Mouse (Mus musculus): ENCODE data around the gene Sys1. TPM values are rescaled to one million over a fixed set of nuclear protein-coding genes. Genes with fewer than 3 reads are reported as not detected.

Sys1 gene
- polyA plus RNA-seq, 1 experiment: 105 TPM

GRCm38 (mm10) chr2:164507811-164508210, 51.0 kb downstream of the Sys1 start:
- TF ChIP-seq FLI1 (IDR thresholded peaks at IDR 0.05; ENCODE audit: low read length) (no peak), GATA1 (IDR thresholded peaks at IDR 0.05; ENCODE audit: borderline replicate concordance, low read length) (no peak)
- Histone ChIP-seq H3K36me3 (replicated peaks; ENCODE audit: low read length) (peaks cover 47% of the 10 kb centered on the region), H3K27me3 (replicated peaks) (peaks cover 35% of the 10 kb centered on the region), H3K4me3 (replicated peaks) (no peak overlapping the region), H3K4me1 (peaks cover 7% of the 10 kb centered on the region), H3K9me3 (peaks cover 18% of the 10 kb centered on the region)

GRCm38 (mm10) chr2:164510621-164511190, 53.9 kb downstream of the Sys1 start:
- TF ChIP-seq GATA1 (IDR thresholded peaks at IDR 0.05; ENCODE audit: borderline replicate concordance, low read length) (no peak), FLI1 (IDR thresholded peaks at IDR 0.05; ENCODE audit: low read length) (no peak)
- H3K4me3 ChIP-seq (replicated peaks): no peak overlapping the region
- H3K9me3 ChIP-seq: no peaks in the 10 kb centered on the region
- H3K27me3 ChIP-seq (replicated peaks): peaks cover 58% of the 10 kb centered on the region
- H3K36me3 ChIP-seq (replicated peaks; ENCODE audit: low read length): peaks cover 18% of the 10 kb centered on the region
- H3K4me1 ChIP-seq: peaks cover 7% of the 10 kb centered on the region

- Histone ChIP-seq H3K36me3 (replicated peaks; ENCODE audit: low read length) (peaks cover 4% of the 10 kb centered on the region), H3K4me3 (replicated peaks) (no peak overlapping the region), H3K4me1 (peaks cover 7% of the 10 kb centered on the region), H3K9me3 (peaks cover 11% of the 10 kb centered on the region), H3K27me3 (replicated peaks) (peaks cover 67% of the 10 kb centered on the region)
- TF ChIP-seq GATA1 (IDR thresholded peaks at IDR 0.05; ENCODE audit: borderline replicate concordance, low read length): no peak
- no peak for TF ChIP-seq FLI1 (IDR thresholded peaks at IDR 0.05; ENCODE audit: low read length)
Measured at GRCm38 (mm10) chr2:164512121-164512909, 55.6 kb downstream of the Sys1 start.

GRCm38 (mm10) chr2:164513389-164513788, 56.6 kb downstream of the Sys1 start:
- Histone ChIP-seq H3K36me3 (replicated peaks; ENCODE audit: low read length) (peaks cover 3% of the 10 kb centered on the region), H3K4me1 (peaks cover 7% of the 10 kb centered on the region), H3K27me3 (replicated peaks) (peaks cover 70% of the 10 kb centered on the region), H3K4me3 (replicated peaks) (no peak overlapping the region), H3K9me3 (peaks cover 11% of the 10 kb centered on the region)
- TF ChIP-seq GATA1 (IDR thresholded peaks at IDR 0.05; ENCODE audit: borderline replicate concordance, low read length): no peak
- TF ChIP-seq FLI1 (IDR thresholded peaks at IDR 0.05; ENCODE audit: low read length): no peak

GRCm38 (mm10) chr2:164514916-164515315, 58.2 kb downstream of the Sys1 start:
- peaks cover 70% of the 10 kb centered on the region for H3K27me3 ChIP-seq (replicated peaks)
- H3K9me3 ChIP-seq: peaks cover 11% of the 10 kb centered on the region
- H3K36me3 ChIP-seq (replicated peaks; ENCODE audit: low read length): no peaks in the 10 kb centered on the region
- no peak overlapping the region for H3K4me3 ChIP-seq (replicated peaks)
- H3K4me1 ChIP-seq: peaks cover 7% of the 10 kb centered on the region
- TF ChIP-seq FLI1 (IDR thresholded peaks at IDR 0.05; ENCODE audit: low read length) (no peak), GATA1 (IDR thresholded peaks at IDR 0.05; ENCODE audit: borderline replicate concordance, low read length) (no peak)

GRCm38 (mm10) chr2:164515897-164516296, 59.1 kb downstream of the Sys1 start:
- Histone ChIP-seq H3K4me1 (peaks cover 12% of the 10 kb centered on the region), H3K9me3 (peaks cover 11% of the 10 kb centered on the region), H3K36me3 (replicated peaks; ENCODE audit: low read length) (no peaks in the 10 kb centered on the region), H3K27me3 (replicated peaks) (peaks cover 65% of the 10 kb centered on the region), H3K4me3 (replicated peaks) (no peak overlapping the region)
- no peak for TF ChIP-seq GATA1 (IDR thresholded peaks at IDR 0.05; ENCODE audit: borderline replicate concordance, low read length)
- TF ChIP-seq FLI1 (IDR thresholded peaks at IDR 0.05; ENCODE audit: low read length): no peak

GRCm38 (mm10) chr2:164516592-164516991, 59.8 kb downstream of the Sys1 start:
- no peak for TF ChIP-seq FLI1 (IDR thresholded peaks at IDR 0.05; ENCODE audit: low read length)
- no peak for TF ChIP-seq GATA1 (IDR thresholded peaks at IDR 0.05; ENCODE audit: borderline replicate concordance, low read length)
- Histone ChIP-seq H3K27me3 (replicated peaks) (peaks cover 59% of the 10 kb centered on the region), H3K4me1 (peaks cover 19% of the 10 kb centered on the region), H3K9me3 (peaks cover 11% of the 10 kb centered on the region), H3K4me3 (replicated peaks) (no peak overlapping the region), H3K36me3 (replicated peaks; ENCODE audit: low read length) (no peaks in the 10 kb centered on the region)

GRCm38 (mm10) chr2:164517485-164518221, 60.9 kb downstream of the Sys1 start:
- Histone ChIP-seq H3K36me3 (replicated peaks; ENCODE audit: low read length) (no peaks in the 10 kb centered on the region), H3K4me1 (peaks cover 23% of the 10 kb centered on the region), H3K27me3 (replicated peaks) (peaks cover 57% of the 10 kb centered on the region), H3K9me3 (peaks cover 11% of the 10 kb centered on the region), H3K4me3 (replicated peaks) (no peak overlapping the region)
- TF ChIP-seq GATA1 (IDR thresholded peaks at IDR 0.05; ENCODE audit: borderline replicate concordance, low read length): no peak
- TF ChIP-seq FLI1 (IDR thresholded peaks at IDR 0.05; ENCODE audit: low read length): no peak

GRCm38 (mm10) chr2:164518266-164519170, 61.8 kb downstream of the Sys1 start:
- Histone ChIP-seq H3K4me1 (peaks cover 31% of the 10 kb centered on the region), H3K27me3 (replicated peaks) (peaks cover 55% of the 10 kb centered on the region), H3K36me3 (replicated peaks; ENCODE audit: low read length) (no peaks in the 10 kb centered on the region), H3K4me3 (replicated peaks) (no peak overlapping the region), H3K9me3 (peaks cover 19% of the 10 kb centered on the region)
- TF ChIP-seq GATA1 (IDR thresholded peaks at IDR 0.05; ENCODE audit: borderline replicate concordance, low read length): no peak
